Mouse (Mus musculus): Measurements from ENCODE around the gene Gm4922. TPM values are rescaled to one million over a fixed set of nuclear protein-coding genes. Genes with fewer than 3 reads are reported as not detected.

Gene Gm4922
- polyA plus RNA-seq (2015; fragmentation: Nextera tagmentation; extraction: Ambion mirVana): 0.08 and 0.11 TPM in 2 replicates

DNA sequence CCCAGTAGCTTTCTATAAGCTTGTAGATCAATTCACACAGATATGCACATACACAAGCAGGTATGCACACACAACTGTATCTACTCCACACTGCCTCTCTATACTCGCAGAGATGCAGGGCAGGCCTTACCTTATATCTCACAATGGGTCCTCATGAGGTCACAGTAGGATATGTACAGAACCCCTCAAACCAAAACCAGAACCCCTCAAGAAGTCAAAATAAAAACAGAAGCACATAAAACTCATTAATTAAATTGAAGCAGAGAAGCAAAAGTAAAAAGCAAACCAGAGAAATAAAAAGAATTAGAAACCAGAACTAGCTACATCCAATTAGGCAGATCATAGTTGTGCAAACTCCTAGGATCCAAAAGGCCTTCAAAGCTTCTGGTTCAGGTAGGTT, at the start of gene Gm4922:
Gene Gm4922, minus strand, starts transcription at position 101 of the 400 bp plus-strand sequence.
- 94% methylated on average over 1 of the region's 1 CpGs for WGBS
- no peak for ATAC-seq
- H3K36me3 ChIP-seq: no peaks in the 10 kb centered on the region
- H3K27ac ChIP-seq: no peak within 1 kb of the TSS
- H3K9ac ChIP-seq: no peak within 1 kb of the TSS
- H3K9me3 ChIP-seq: no peaks in the 10 kb centered on the region
- H3K27me3 ChIP-seq (replicated peaks): no peaks in the 10 kb centered on the region
- no peak within 1 kb of the TSS for H3K4me3 ChIP-seq (replicated peaks)
- H3K4me1 ChIP-seq (replicated peaks): no peaks in the 10 kb centered on the region
- H3K4me2 ChIP-seq (replicated peaks): no peak within 1 kb of the TSS

DNA sequence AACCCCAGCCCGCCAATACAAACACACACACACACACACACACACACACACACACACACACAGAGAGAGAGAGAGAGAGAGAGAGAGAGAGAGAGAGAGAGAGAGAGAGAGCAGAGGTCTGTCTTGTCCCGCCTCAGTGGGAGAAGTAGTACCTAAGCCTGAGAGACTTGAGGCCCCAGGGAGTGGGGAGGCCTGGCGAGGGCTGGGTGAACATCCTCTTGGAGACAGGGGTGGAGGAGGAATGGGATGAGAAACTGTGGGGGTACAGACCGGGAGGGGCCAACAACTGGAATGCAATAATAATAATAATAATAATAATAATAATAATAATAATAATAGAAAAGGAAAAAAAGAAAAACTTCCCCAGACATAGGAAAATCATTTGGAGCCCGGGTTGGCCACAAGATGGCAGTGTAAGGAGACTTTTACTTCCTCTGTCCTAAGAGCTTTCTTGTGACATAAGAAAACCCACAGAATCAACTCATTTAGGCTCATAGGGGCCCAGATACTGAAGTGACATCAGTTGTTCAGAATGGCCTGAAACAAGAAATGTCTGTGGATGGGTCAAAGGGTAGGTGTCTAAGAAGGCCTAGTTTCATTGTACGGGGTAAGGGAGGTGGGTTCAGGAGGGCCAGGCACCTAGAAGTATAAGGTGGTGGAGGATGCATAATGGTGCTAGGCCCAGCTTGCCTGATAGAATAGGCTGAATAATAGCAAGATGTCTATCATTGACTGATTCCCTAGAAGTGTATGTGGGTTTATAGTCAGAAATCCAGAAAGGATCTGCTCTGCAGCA, 49.3 kb upstream of the Gm4922 start:
- ATAC-seq: no peak
- Histone ChIP-seq H3K4me3 (replicated peaks) (no peak overlapping the region), H3K4me2 (replicated peaks) (no peak overlapping the region), H3K9me3 (no peaks in the 10 kb centered on the region), H3K4me1 (replicated peaks) (no peaks in the 10 kb centered on the region), H3K27ac (no peak overlapping the region), H3K27me3 (replicated peaks) (no peaks in the 10 kb centered on the region), H3K36me3 (no peaks in the 10 kb centered on the region), H3K9ac (no peak overlapping the region)
- WGBS: 56% methylated on average over 6 of the region's 6 CpGs

DNA sequence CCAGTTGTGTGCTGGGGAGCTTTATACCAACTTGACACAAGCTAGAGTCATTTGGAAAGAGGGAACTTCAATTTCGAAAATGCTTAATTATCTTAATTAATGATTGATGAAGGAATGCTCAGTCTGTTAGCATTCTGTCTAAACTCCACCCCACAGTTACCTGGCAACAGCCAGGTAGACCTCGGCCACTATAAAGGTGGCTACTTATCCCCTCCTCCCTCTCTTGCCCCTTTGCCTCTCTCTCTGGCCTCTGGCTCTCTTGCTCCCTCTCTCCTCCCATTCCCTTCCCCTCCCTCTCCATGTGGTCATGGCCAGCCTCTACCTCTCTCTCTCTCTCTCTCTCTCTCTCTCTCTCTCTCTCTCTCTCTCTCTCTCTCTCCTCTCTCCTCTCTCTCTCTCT, 47.8 kb upstream of the Gm4922 start:
- Histone ChIP-seq H3K4me3 (replicated peaks) (no peak overlapping the region), H3K4me2 (replicated peaks) (no peak overlapping the region), H3K9ac (no peak overlapping the region), H3K27ac (no peak overlapping the region), H3K4me1 (replicated peaks) (no peaks in the 10 kb centered on the region), H3K36me3 (no peaks in the 10 kb centered on the region), H3K9me3 (no peaks in the 10 kb centered on the region), H3K27me3 (replicated peaks) (no peaks in the 10 kb centered on the region)
- WGBS: 35% methylated on average over 2 of the region's 2 CpGs
- ATAC-seq: no peak

DNA sequence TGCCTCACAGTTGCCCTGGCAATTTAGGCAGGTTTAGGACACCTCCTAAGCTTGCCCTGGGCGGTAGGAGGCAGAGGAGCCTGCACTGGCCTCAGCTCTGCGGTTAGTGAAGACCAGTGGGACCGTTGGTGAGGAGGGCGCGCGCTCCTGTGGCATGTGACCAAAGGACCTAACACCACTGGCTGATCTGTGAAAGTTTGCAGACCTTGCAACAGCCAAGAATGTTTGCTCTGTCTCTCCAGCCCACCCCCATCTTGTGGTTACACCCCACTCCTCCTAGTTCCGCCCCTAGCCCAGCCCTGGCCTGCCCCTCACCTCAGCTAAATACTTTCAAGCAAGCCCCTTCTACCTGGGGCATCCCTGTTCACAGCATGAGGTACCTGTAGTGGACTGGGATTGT, 45.2 kb upstream of the Gm4922 start:
- Histone ChIP-seq H3K36me3 (no peaks in the 10 kb centered on the region), H3K9me3 (no peaks in the 10 kb centered on the region), H3K4me2 (replicated peaks) (no peak overlapping the region; the same call in 1 of the 2 replicates), H3K4me3 (replicated peaks) (no peak overlapping the region), H3K27me3 (replicated peaks) (no peaks in the 10 kb centered on the region), H3K4me1 (replicated peaks) (no peaks in the 10 kb centered on the region), H3K27ac (no peak overlapping the region), H3K9ac (no peak overlapping the region)
- no peak for ATAC-seq
- 43% methylated on average over 7 of the region's 7 CpGs for WGBS

DNA sequence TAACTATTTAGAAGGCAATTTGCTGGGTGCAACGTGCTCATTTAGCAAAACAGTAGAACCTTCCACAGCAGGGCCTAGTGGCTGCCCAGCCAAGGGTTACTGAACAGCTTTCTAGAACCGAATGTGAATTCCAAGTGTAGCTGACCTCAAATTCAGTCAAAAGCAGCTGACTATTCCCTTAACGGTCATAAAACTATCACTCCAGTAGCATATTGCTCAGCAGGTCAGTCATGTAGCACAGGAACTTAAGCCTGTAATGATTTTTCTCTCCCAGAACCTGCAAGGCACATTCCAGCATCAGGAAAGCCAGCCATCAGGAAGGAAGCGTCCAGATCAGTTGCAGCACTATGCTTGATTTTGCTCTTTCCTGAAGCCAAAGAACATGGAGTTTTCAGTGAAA, 43.8 kb upstream of the Gm4922 start:
- 67% methylated on average over 4 of the region's 4 CpGs for WGBS

DNA sequence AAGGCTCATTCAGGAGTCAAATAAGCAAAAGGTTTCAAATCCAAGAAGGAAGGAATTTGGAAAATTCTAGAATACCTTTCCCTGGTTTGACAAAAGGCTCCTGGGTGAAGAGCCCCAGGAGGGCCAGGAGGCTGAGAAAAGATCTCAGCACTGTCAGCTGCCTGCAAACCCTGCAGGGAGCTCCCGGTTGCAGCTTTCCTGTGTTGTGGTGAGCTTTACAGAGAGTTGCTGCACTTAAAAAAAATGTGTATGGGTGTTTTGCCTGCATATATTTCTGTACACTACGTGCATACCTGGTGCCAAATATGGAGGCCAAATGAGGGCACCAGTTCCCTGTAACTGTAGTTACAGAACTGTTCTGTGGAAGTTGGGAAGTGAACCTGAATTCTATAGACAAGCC, 41.3 kb upstream of the Gm4922 start:
- H3K4me3 ChIP-seq (replicated peaks): no peak overlapping the region
- H3K4me1 ChIP-seq (replicated peaks): no peaks in the 10 kb centered on the region
- H3K9ac ChIP-seq: no peak overlapping the region
- no peak overlapping the region for H3K4me2 ChIP-seq (replicated peaks)
- WGBS: 61% methylated on average over 2 of the region's 2 CpGs
- ATAC-seq: no peak
- no peaks in the 10 kb centered on the region for H3K36me3 ChIP-seq
- H3K9me3 ChIP-seq: no peaks in the 10 kb centered on the region
- H3K27me3 ChIP-seq (replicated peaks): no peaks in the 10 kb centered on the region
- H3K27ac ChIP-seq: no peak overlapping the region

More for the DNA sequence above, 43.8 kb upstream of the Gm4922 start:
- no peaks in the 10 kb centered on the region for H3K36me3 ChIP-seq
- H3K4me1 ChIP-seq (replicated peaks): no peaks in the 10 kb centered on the region
- H3K4me3 ChIP-seq (replicated peaks): no peak overlapping the region
- no peak overlapping the region for H3K4me2 ChIP-seq (replicated peaks)
- no peak for ATAC-seq
- H3K9me3 ChIP-seq: no peaks in the 10 kb centered on the region
- no peak overlapping the region for H3K9ac ChIP-seq
- no peaks in the 10 kb centered on the region for H3K27me3 ChIP-seq (replicated peaks)
- H3K27ac ChIP-seq: no peak overlapping the region

DNA sequence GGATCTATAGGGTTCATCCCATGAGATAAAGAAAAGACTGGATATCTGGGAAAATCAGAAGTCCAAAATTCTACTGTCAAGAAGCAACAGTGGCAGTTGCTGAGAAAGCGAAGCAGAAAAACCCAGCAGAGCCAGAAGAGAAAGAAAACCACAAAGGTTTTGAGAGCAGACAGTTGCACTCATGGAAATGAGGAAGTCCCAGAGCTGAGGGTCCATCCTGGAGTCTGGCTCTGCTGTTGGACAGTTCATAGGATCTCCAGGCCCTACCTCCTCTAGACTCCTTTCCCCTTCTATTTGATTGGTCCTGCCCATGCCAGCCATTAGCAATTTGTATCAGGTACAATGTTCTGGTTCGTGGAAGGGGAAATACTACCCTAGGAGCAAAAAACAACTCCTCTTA, 39.5 kb upstream of the Gm4922 start:
- Histone ChIP-seq H3K36me3 (no peaks in the 10 kb centered on the region), H3K27me3 (replicated peaks) (no peaks in the 10 kb centered on the region), H3K9ac (no peak overlapping the region), H3K4me2 (replicated peaks) (no peak overlapping the region), H3K4me1 (replicated peaks) (no peaks in the 10 kb centered on the region), H3K27ac (no peak overlapping the region), H3K9me3 (no peaks in the 10 kb centered on the region), H3K4me3 (replicated peaks) (no peak overlapping the region)
- WGBS: 75% methylated on average over 2 of the region's 2 CpGs
- no peak for ATAC-seq

DNA sequence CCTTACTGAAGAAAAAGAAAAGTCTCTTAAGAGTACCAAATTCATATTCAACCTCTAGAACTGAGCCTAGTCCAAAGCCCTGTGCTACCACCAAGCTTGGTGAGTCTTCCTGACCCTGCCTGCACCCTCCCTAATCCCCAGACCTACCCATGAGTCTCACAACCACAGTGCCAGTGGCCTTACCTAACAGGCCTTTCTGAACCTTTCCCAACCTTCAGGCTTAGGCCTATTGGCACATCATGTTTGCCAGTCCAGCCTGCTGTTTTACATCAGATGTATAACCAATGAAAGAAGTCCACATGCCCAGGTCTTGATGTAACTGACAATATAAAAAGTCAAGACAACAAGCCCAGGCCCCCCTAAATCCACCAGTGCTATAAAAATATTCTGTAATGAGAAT, 38.5 kb upstream of the Gm4922 start:
- no peaks in the 10 kb centered on the region for H3K4me1 ChIP-seq (replicated peaks)
- no peak overlapping the region for H3K9ac ChIP-seq
- no peak overlapping the region for H3K27ac ChIP-seq
- no peak for ATAC-seq
- no peaks in the 10 kb centered on the region for H3K36me3 ChIP-seq
- H3K27me3 ChIP-seq (replicated peaks): no peaks in the 10 kb centered on the region
- H3K4me2 ChIP-seq (replicated peaks): no peak overlapping the region
- H3K4me3 ChIP-seq (replicated peaks): no peak overlapping the region
- no peaks in the 10 kb centered on the region for H3K9me3 ChIP-seq

DNA sequence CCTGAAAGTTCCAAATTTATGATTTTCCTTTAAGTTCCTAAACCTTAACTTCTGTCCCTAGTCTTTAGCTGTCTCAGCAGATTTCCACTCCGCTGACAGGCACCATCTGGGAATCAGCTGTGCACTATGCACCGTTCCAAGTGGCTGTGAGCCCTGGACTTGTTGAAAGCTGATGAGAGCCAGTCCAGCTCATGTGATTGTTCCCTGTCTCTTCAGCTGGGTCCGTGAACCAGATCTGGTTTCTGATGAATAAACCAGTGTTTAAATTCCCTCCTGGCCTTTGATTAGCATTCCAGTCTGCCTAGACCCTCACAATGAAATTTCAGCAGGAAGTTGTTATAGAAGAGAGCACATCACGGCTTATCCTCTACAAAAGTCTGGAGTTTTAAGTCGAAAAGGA, 30.0 kb upstream of the Gm4922 start:
- no peak overlapping the region for H3K27ac ChIP-seq
- no peaks in the 10 kb centered on the region for H3K9me3 ChIP-seq
- H3K36me3 ChIP-seq: no peaks in the 10 kb centered on the region
- WGBS: 39% methylated on average over 5 of the region's 5 CpGs
- no peak overlapping the region for H3K4me3 ChIP-seq (replicated peaks)
- no peak overlapping the region for H3K4me2 ChIP-seq (replicated peaks)
- no peaks in the 10 kb centered on the region for H3K4me1 ChIP-seq (replicated peaks)
- H3K27me3 ChIP-seq (replicated peaks): no peaks in the 10 kb centered on the region
- ATAC-seq: peak; percentile 82
- no peak overlapping the region for H3K9ac ChIP-seq

DNA sequence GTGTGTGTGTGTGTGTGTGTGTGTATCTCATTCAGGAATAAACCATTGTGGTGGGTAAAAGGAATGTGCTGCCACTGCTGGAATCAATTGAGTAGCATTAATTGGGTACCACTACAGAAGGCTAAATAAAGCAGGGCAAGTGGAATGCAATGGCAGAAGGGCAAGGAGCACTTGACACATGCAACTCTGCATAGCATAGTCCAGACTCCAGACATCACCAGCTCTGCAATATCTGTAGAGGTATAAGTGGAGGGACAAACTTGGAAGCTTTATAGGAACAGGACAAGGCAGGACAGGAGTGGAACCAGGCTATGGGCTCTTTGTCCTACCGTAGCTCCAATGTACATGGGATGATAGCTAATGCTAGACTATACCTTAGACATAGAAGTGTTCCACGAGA, 25.2 kb upstream of the Gm4922 start:
- no peaks in the 10 kb centered on the region for H3K4me1 ChIP-seq (replicated peaks)
- H3K4me3 ChIP-seq (replicated peaks): no peak overlapping the region
- ATAC-seq: no peak
- no peaks in the 10 kb centered on the region for H3K27me3 ChIP-seq (replicated peaks)
- H3K4me2 ChIP-seq (replicated peaks): no peak overlapping the region
- no peak overlapping the region for H3K27ac ChIP-seq
- no peaks in the 10 kb centered on the region for H3K9me3 ChIP-seq
- H3K36me3 ChIP-seq: no peaks in the 10 kb centered on the region
- no peak overlapping the region for H3K9ac ChIP-seq
- 84% methylated on average over 2 of the region's 2 CpGs for WGBS

DNA sequence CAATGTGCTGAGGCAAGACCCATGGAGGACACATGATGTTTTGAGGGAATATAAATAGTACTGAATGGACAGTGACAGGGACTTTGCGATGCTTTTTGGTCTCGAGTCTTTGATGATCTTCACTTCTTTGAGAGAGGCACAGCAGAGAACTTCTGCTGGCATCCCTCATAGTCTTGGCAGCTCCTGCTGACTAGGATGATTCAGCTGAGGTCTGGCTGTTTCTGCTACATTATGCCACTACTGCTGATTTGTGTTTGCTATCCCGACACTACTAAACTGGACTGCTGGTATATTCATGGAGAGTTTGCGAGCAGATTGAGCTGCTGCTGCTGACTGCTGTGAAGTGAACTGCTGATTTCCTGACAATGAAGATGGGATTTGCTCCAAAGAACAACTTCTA, 3.5 kb upstream of the Gm4922 start:
- H3K27me3 ChIP-seq (replicated peaks): no peaks in the 10 kb centered on the region
- no peaks in the 10 kb centered on the region for H3K4me1 ChIP-seq (replicated peaks)
- H3K36me3 ChIP-seq: no peaks in the 10 kb centered on the region
- 84% methylated on average over 4 of the region's 4 CpGs for WGBS
- no peak overlapping the region for H3K4me2 ChIP-seq (replicated peaks)
- ATAC-seq: no peak
- H3K9me3 ChIP-seq: no peaks in the 10 kb centered on the region
- no peak overlapping the region for H3K4me3 ChIP-seq (replicated peaks)
- H3K9ac ChIP-seq: no peak overlapping the region
- no peak overlapping the region for H3K27ac ChIP-seq

DNA sequence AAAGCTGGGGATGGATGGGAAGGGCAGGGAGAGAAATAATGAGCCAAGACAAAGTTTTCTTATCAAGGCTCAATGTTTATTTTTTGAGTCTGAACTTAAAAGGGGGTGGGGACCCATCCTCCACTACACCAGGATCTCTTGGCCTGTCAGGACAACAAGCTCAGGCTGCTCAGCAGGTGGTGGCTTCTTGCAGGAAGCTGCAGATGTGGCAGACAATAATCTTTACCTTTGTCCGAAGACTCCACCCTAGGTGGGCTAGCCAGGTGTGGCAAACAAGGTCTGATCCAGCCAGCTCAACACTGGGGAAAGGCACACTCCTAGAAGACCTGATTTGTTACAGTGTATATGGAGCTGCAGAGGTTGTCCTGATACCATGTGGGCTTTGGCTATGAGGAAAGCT, 2.0 kb upstream of the Gm4922 start:
- H3K4me1 ChIP-seq (replicated peaks): no peaks in the 10 kb centered on the region
- no peaks in the 10 kb centered on the region for H3K9me3 ChIP-seq
- no peaks in the 10 kb centered on the region for H3K27me3 ChIP-seq (replicated peaks)
- ATAC-seq: no peak
- H3K4me3 ChIP-seq (replicated peaks): no peak overlapping the region
- no peak overlapping the region for H3K9ac ChIP-seq
- 76% methylated on average over 1 of the region's 1 CpGs for WGBS
- no peak overlapping the region for H3K27ac ChIP-seq
- H3K4me2 ChIP-seq (replicated peaks): no peak overlapping the region
- H3K36me3 ChIP-seq: no peaks in the 10 kb centered on the region

DNA sequence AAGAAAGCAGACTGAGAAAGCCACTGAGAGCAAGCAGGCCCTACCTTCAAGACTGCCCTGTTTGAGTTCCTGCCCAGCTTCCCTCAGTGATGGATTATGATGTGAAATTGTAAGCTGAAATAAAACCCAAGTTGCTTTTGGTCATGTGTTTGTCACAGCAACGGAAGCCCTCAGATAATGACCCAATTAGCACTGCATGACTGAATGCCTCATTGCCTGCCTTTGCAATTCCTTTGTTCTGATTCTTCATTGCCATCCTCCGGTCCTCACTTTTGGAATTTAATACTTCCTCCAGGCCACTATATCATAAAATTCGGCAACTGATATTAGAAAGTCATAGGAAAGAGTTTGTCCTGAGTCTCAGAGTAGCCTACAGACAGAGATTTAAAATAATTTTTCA, 9.0 kb downstream of the Gm4922 start:
- no peaks in the 10 kb centered on the region for H3K9me3 ChIP-seq
- H3K4me3 ChIP-seq (replicated peaks): no peak overlapping the region
- no peaks in the 10 kb centered on the region for H3K36me3 ChIP-seq
- no peak for ATAC-seq
- no peaks in the 10 kb centered on the region for H3K27me3 ChIP-seq (replicated peaks)
- no peak overlapping the region for H3K27ac ChIP-seq
- no peaks in the 10 kb centered on the region for H3K4me1 ChIP-seq (replicated peaks)
- H3K4me2 ChIP-seq (replicated peaks): no peak overlapping the region
- no peak overlapping the region for H3K9ac ChIP-seq
- 76% methylated on average over 3 of the region's 3 CpGs for WGBS
